Mouse (Mus musculus) heart, postnatal 4 days (tissue): ENCODE data around the gene Babam2. TPM values are rescaled to one million over a fixed set of nuclear protein-coding genes. Genes with fewer than 3 reads are reported as not detected.

Source experiments
- DNase-seq: peaks from one replicate; pipeline ENCODE4 v3.0.0; 2021
- total RNA-seq, 2 experiments: library from RNA; stranded (reverse); gene quantifications; 2 replicates each; pipeline ENCODE4 v1.2.3; 2021

Babam2 gene
- total RNA-seq, 2 experiments from 2014 or later: 43.1 to 43.9 TPM

DNA sequence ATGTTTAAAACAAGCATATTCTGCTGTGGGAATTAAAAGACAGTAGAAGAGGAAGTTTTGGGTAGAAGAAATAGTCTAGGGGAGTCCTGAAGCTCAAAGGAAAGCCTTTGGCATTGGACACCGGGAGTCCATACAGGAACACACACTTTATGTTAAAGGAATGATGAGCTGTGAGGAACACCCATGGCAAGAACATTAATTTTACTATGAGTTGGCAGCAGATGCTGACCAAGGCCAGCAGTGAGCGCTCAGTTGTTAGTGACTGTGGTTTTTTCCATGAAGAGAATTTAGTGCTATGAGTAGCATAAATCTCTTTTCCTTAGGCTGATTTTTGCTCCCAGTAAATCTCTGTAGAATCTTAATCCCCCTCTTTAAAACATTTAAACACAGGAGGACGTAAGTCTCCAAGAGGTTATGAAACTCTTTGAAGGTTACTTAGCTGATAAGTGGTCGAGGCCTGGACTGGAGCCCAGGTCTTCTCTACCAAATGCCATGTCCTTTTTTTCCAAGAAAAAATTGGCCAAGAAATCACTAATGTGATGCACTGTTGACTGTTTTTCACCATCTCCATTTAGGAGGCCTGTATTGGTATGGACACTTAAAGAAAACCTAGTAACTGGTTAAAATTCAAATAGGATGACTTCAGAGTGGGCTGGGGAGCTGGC, 18.1 kb downstream of the Babam2 start:
- no peak for DNase-seq

DNA sequence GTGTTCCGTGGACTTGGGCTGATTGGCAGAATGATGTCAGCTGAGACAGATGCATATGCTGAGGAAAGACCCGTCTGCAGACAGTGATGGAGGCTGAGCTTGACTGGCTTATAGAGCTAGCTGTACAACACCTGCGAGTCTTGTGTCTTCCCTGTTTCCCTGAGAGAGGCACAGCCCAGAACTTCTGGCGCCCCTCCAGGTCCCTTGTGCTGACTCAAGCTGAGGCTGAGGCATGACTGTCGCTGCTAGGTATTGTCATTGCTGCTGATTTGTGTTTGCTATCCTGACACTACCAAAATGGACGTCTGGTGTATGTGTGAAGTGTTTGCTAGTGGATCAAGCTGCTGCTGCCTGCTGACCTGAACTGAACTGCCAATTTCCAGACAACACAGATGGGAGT, 27.0 kb downstream of the Babam2 start:
- DNase-seq: peak; percentile 17

DNA sequence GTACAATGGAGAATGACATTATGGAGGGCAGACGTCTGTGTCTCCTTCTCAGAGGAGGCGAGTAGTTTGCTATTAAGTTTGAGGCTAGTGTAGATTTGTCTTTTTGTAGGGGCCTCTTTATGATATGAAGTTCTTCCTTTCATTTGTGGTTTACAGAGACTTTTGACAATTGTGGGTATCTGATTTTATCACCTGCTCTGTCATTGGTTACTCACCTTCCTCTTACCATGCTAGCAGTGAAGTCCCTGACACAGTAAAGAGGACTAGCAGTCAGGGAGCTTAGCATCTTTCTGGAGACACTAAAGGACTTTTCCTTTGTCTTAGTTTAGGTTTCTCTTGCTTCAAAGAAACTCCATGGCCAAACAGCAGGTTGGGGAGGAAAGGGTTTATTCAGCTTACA, 28.4 kb downstream of the Babam2 start:
- DNase-seq: no peak

DNA sequence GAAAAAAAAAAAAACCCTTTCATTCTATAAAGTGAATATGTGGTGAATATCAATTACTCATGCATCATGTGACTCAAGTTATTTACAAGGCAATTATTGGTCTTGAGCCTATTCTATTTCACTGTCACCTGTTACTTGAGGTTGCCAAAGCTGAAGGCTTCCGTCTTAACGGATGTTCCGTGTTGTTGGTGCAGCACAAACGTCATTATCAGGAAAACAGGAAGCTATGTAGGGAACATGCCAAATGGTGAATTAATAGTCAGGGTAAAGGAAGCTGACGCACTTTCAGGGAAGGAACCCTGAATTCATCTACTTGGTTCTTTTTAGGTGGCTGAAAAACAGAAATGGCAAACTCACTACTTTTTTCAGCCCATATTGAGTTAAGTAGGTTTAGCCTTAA, 30.0 kb downstream of the Babam2 start:
- DNase-seq: no peak

DNA sequence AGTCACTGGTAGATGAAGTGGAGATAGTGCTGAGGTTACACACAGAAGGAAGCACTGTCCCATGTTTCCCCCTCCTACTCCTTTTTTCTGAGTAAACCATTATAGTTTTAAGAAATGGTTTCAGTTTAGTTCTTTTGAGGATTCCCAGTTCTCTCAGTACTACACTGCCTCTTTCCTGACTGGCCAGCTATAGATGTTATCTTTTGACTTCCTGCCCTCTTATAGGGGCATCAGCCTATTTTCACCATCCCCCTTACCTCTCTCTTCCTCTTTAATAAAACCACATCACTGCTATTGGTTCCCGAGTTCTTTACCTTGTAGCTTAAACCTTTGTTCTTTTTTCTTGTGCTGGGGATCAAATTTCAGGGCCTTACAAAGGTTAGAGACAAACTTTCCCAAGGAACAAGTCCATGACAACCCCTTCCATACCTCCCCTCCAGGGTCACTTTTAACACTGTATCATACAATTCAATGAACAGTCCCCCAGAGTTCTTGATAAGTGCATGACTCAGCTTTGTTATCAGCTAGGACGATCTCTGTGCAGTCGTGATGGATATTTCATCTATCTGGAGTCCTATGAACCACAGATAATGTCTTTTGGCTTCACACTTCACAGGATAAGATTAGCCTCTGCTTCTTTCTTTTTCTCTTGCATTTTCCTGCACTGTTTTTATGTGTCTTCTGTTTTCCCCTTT, 35.3 kb downstream of the Babam2 start:
- DNase-seq: no peak

DNA sequence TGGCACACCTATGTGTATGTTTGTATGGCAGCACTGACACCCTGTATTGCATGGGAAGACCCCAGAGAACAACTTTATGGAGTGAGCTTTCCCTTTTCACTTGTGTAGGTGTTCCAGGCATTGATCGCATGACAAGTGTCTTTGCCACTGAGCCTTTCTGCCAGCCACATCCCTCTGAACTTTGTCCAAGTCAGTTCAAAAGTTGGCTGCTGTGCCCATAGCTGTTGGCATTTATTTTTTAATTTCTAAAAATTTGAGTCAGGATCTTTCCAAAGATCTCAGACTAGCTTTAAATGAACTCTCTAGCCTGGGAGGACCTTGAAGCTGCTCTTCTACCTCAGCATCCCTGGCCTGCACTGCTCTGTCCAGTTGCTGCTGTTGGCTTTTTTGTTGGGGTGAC, 44.4 kb downstream of the Babam2 start:
- DNase-seq: no peak

DNA sequence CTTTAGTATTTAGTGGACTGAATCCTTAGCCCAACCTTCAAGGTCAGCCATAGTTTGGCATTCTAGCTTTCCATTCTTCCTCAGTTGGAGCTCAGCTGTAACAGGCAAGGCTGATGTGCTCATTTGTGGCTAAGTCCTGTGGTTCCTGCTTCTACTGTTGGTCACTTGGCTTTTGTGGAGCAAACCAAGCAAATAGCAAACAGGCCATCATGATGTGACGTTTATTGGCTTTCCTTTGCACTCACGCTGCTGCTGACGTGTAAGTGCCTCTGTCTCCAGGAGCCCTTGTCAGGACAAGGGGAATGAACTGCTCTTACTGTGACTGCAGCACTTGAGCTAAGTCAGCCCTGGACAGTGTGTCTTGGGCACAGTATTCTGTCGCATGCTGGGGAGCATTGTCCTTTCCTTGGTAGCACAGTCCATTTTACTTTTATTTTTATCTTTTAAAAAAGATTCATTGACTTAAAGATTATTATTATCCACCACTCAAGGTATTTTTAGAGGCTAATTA, 45.1 kb downstream of the Babam2 start:
- no peak for DNase-seq

DNA sequence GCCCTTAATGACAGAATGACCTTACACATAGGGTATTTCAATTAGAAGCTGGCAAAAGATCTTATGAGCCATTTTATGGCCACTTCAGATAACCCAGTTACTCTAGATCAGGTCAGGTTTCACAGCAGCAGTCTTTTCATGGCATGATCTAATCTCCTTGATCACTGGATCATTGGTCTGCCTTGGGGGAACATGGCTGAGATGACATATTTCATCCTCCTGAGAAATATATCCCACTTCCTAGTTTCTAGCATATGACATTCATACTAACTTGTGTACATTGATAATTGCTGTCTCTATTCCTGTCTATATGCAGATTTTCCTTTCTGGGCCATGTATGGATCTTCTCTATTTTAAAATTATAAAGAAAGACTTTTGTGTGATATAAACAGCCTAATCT, 51.9 kb downstream of the Babam2 start:
- DNase-seq: no peak

DNA sequence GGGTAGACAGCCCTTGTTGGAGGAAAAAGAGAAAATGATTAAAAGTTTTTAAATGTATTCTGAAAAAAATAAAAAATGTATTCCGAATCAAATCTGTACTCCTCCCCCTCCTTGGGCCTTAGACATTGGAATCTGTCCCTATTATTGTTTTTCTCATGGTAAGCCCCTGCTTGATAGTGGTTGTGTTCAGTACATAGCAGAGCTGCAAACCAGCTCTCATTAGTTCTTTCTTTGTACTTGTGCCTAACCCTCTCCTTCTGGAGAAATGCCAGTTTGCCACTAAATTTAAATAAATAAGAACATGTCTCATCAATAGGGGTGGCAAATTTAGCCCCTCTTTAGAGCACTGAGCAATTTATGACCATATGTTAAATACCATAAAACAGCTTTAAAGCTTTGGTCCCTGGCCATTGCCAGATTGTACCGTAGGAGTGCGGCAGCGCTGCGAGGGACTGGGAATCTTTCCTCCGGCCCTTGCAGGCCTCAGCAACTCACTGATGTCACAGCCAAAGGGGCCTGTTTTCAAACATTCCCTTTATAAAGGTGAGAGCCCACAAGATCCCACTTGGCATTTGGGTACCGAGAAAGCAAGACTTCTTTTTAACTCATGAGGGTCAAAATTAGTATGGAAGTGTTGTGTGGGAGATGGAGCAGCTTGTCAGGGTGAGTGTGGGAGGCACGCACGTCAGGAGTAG, 52.9 kb downstream of the Babam2 start:
- no peak for DNase-seq

DNA sequence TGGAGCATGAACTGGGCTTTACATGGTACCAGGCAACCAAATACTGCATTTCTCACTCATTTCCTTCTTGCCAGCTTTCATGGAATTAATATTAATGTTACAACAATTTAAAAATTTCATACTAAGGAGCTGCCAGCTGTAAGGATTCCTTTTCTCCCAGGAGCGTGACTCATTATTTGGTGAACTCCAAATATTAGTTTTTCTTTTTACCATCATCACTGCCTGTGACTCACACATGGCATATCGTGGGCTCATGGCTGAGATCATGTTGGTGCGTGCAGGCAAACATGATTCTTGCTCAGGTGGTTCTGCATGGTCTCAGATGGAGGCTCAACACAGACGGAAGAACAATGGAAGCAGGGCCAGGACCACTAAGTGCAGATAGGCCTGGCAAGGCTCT, 53.5 kb downstream of the Babam2 start:
- DNase-seq: no peak

DNA sequence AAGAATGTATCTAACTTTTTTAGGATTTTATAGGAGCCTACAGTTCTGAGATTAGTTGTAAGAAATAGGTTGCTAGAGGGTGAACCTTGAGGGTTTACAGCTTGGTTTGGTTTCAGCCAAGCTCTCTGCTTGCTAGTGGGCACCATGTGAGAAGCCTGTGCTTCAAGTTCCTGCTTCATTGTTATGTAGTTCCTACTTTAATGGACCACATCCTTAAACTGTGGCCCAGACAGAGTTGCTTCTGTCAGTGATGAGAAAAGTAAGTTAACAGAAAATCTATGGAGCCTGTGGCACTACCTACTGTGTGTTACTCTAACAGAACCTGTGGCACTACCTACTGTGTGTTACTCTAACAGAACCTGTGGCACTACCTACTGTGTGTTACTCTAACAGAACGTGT, 57.1 kb downstream of the Babam2 start:
- no peak for DNase-seq

DNA sequence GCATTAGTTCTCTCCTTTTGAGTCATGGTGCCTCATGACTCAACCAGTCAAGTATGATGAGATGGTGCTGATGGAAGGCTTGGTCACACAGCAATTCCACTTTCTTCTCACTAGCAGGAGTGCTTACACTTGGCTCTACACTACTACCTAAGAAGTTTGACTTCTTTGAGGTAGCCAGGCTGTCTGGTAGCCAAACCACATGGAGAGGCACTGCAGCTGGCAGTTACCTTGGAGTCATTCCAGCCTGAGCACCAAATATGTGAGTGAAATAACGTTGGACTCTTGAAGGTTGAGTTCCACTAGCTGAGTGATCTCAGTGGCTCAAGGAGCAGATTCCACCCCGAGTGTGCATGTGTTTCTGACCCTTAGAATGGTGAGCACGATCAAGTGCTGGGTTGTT, 57.8 kb downstream of the Babam2 start:
- DNase-seq: no peak

DNA sequence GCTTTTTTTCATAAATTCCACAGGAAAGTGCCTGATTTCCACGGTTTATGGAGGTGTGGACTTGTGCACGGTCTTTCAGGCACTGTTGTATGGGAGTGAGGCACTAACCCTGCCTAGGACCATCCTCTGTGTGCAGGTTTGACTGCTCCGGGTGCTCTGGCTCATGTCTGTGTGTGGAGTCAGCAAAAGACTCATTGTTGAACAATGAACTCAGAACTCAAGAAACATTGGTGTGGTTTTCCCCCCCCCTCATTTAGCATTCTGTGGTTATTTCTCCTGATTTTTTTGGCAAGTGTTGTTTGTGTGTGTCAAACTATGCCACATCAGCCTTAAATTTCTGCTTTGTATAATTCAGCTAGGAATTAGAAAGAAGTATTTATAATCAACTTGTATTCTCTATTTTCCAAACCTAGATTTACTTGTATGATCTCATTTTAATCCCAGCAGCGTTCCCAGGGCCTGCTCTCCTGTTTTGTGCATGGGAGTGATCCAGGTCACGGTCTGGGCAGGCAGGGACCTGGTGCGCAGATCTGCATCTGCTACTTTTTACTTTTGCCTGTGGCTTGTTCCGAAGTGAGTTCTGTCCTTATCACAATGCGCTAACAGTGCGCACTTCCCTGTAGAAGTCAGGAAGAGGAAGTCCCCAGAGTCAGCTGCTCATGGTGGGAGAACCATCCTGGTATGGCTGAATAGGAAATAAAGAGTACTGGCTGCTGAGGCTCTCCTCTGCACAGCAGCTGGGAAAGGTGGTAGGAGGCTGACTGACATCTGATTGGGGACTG, 61.0 kb downstream of the Babam2 start:
- DNase-seq: no peak

DNA sequence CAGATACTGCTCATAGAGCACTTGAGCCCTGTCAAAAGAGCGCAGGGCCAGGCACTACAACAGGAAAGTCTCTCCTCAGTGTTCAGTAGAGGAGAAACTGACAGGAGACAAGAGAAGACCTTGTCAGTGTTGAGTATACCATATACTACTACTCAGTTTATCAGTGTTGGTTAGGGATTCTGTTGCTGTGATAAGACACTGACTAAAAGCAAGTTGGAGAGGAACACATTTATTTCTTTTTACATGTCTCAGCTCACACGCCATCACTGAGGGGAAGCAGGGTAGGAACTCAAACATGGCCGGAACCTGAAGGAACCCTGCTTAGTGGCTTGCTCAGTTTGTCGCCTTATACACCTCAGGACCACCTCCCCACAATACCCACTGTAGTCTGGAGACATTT, 64.4 kb downstream of the Babam2 start:
- no peak for DNase-seq

DNA sequence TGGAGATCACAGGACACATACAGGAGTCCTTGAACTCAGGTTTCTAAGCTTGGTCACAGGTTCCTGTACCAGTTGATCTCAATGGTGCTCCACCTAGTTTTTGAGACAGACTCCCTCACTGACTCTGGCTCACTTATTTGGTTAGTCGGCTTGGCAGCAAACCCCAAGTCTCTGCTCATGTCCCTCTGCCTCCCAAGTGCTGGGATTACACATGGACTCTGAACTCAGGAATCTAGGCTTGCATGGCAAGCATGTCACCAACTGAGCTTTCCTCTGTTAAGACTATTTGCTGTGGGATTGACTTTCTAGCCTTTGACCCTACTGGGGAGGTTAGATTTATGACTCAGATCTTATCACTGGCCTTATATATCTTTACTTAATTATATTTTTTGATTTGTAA, 65.3 kb downstream of the Babam2 start:
- no peak for DNase-seq

DNA sequence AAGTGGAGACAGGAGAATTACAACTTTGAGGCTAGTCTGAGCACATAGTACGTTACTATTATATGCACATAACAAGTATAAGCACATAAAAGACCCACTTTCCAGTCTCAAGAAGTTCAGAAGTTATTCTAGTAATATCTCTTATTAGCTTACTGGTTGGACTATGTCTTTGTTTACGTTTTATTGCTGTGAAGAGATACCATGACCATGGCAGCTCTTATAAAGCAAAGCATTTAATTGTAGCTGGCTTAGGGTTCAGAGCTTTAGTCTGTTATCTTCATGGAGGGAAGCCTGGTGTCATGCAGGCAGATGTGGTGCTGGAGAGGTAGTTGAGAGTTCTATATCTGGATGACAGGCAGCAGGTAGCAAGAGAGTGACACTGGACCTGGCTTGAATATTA, 68.3 kb downstream of the Babam2 start:
- DNase-seq: no peak

DNA sequence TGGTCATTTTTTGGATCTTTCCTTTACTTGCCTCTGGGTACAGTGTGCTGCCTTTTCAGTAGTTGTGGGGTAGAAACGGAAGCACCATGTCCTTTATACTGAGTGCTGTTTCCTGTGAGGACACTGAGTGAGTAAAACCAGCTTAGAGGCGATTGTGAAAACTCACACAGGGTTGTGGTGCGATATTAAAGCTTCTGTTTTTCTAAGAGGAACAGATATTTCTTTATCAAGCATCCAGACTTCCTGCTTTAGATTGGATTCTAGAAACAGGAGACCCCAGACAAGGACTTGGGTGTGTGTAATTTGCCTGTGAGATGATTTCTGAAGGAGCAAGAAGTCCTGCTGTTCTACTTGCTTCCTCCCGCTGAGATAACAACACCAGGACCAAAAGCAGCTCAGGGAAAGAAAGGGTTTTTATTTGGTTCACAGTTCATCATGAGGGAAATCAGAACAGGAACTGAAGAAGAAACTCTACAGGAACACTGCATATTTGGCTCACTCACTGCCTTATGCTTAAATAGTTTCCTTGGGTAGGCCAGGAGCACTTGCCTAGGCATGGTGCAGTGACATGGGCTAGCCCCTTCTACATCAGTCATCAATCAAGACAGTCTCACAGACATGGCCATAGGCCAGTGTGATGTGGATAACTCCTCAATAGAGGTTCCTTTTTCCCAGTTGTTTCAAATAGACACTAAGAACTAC, 69.5 kb downstream of the Babam2 start:
- DNase-seq: no peak

DNA sequence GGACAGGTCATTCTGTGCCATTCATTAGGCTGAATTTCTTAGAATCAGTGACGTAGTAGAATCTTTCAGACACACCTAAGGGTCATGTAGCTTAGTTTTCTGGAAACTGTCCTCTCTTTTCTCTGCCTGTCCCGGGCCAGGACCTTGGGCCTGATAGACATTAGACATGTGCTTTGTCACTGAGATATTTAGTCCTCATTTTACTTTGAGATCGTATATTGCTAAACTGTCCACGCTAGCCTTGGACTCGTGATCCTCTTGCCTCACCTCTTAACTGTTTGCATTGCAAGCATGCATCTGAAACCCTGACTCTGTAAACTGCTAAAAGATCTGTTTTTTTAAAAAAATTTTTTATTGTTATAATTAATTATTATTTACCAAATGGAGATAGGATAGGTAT, 74.0 kb downstream of the Babam2 start:
- DNase-seq: no peak

DNA sequence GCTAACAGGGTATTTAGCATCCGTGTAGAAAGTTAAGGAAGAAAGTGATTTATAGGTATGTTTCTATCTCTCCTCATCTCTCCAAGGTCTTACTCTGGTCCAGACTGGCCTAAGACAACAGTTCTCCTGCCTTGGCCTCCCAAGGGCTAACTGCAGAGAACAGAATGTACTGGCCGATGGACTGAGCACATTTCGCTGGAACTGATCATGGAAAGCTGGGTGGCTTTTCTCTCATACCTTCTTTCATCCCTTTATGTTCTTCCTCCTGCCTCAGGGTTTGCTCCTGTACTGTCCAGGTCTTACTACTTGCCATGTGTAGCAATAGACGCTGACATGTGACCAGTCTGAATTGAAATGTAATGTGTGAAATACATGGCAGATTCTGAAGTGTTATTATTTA, 74.4 kb downstream of the Babam2 start:
- no peak for DNase-seq

DNA sequence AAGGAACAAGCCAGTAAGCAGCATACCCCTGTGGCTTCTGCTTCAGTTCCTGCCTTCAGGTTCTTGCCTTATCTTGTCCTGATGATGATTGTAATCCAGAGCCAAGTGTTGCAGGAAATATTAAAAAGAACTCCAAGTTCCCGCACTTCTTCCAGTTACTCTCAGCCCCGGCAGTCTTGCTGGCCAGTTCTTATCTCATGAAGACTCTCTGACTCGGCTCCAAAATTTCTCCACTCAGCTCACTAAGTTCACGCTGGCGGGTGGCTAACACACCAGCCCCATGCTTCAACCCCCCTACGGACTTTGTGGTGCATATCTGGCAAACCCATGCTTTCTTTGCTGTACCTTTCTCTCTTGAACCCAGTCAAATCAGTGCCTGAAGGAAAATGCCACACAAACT, 77.5 kb downstream of the Babam2 start:
- DNase-seq: no peak

DNA sequence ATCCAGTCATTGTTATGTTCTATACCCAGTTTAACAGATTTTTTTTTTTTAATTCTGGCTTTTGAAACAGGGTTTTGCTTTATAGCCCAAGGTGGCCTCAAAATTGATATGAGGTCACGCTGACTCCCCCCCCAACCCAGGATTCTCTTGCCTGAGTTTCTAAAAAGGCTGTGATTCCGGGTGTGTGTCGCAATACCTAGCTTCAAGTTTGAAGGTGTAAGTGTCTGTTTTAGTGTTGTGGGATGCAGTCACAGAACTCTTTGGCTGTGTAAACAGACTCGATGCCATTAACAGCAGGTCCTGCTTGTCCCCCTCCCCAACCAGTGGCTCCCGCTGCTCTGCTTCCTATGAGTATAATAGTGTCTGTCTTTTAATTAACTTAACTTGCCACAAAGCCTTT, 84.1 kb downstream of the Babam2 start:
- DNase-seq: no peak

DNA sequence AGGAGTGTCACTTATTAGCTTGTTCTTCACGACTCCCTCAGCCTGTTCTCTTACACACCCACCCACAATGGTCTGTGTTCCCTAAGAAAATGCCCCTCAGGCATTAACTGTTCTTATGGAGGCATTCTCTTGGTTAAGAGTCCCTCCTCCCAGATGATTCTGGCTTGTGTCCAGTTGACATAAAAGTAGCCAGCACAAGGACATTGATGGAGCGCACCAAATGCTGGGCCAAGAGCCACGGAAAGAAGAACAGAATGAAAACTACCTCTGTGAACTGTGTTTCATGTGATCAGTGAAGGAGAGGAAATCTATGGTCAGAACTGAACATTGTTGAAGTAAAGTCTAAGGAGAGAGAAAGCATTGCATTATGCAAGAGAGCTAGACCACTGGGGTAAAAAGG, 89.7 kb downstream of the Babam2 start:
- no peak for DNase-seq
